Mouse (Mus musculus): ENCODE measurements around the gene Bcl2a1b. TPM values are rescaled to one million over a fixed set of nuclear protein-coding genes. Genes with fewer than 3 reads are reported as not detected.

The Bcl2a1b gene
- 143 TPM for polyA plus RNA-seq (2017; shearing (Covaris generic))

DNA sequence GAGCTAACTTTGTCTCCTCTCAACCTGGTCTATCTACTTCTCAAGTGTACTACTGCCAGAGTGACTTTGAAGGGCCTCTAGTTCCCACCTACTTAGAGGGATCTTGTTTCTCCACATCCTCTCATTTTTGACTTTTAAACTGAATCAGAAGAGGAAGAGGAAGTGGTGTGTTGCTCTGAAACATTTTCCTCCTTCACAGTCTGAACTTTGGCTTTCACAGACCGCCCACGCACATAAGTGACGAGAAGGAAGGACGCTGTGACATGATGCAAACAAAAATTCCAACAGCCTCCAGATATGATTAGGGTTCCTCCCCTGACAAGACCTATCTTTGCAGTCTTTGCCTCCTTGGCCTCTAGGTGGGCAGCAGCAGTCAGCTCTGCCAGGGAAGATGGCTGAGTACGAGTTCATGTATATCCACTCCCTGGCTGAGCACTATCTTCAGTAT lies at the start of gene Bcl2a1b, which contains the start of gene Gm29094:
Gene Bcl2a1b, plus strand, starts transcription at position 241 of the 448 bp plus-strand sequence.
Gene Gm29094, plus strand, starts transcription at position 411 of the 448 bp plus-strand sequence.

DNA sequence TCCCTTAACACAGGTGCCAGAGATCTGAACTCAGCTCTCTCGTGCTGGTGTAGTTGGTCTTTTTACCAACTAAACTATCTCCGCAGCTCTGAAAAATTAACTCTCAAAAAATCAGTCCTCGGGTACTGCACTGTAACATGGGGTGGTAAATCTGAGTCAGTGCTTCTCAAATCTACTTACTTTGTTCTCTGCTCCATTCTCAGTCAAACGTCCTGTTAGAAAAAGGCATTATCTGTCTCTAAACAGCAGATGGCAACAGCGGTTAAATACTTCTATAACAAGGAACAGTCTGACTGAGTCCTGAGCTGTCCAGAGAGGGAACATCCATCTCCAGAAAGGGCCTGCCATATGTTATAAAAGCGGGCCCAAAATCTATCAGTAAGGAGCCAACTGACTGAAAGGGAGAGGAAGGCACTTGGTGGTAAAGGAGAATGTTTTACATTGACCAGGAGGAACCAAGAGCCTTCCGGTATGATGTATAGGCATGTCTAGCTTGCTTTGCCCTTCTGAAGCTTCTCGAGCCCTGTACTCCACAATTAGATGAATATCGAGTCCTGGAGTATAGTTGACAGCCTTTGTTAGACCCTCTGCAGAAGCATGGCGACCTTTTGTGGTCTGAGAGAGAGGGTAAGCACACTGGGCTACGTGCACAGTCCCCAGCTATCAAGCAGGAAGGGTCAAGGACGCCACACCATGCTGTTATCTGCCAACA lies 11.5 kb downstream of the Bcl2a1b start, which contains the start of gene Mthfs:
Gene Mthfs, plus strand, starts transcription at position 324 of the 712 bp plus-strand sequence.

Other genes starting within 250 kb of the Bcl2a1b start
- 0.24 TPM for gene Bcl2a1a, start 242.3 kb upstream of the Bcl2a1b start, polyA plus RNA-seq (2017; shearing (Covaris generic))
- not detected for gene Trim43b, start 106.4 kb upstream of the Bcl2a1b start, polyA plus RNA-seq (2017; shearing (Covaris generic))
- 38.8 TPM for gene Gm29094, start 170 bp downstream of the Bcl2a1b start, polyA plus RNA-seq (2017; shearing (Covaris generic))
- gene Mthfs, start 11.5 kb downstream of the Bcl2a1b start, polyA plus RNA-seq (2017; shearing (Covaris generic)), result 96.3 TPM

Measured in CD4-positive, CD25-positive, alpha-beta regulatory T cell (primary cell).